Mouse (Mus musculus) heart, postnatal 10 days (tissue): ENCODE measurements around the gene Flrt1. TPM values are rescaled to one million over a fixed set of nuclear protein-coding genes. Genes with fewer than 3 reads are reported as not detected.

Source experiments
- DNase-seq, 2 experiments: peaks; one replicate each; pipeline ENCODE4 v3.0.0; 2021
- intact Hi-C: fragments of 180-260 bp; cut with DNase I; formaldehyde crosslinking; loops from one replicate; pipeline ENCODE4 v1.15.1; 2025
- total RNA-seq, 2 experiments: library from RNA; stranded (reverse); gene quantifications; 2 replicates each; pipeline ENCODE4 v1.2.3; 2021

Flrt1 gene
- total RNA-seq, 2 experiments from 2014 or later = 1.2 to 1.3 TPM

- intact Hi-C loops = no loop called here
Observed at GRCm38 (mm10) chr19:7133436-7133835, 27.9 kb upstream of the Flrt1 start.

GRCm38 (mm10) chr19:7130317-7130716 is 24.8 kb upstream of the Flrt1 start:
- intact Hi-C loops = no loop called here
- no peak for DNase-seq

More at GRCm38 (mm10) chr19:7133436-7133835, 27.9 kb upstream of the Flrt1 start:
- DNase-seq = no peak

DNA sequence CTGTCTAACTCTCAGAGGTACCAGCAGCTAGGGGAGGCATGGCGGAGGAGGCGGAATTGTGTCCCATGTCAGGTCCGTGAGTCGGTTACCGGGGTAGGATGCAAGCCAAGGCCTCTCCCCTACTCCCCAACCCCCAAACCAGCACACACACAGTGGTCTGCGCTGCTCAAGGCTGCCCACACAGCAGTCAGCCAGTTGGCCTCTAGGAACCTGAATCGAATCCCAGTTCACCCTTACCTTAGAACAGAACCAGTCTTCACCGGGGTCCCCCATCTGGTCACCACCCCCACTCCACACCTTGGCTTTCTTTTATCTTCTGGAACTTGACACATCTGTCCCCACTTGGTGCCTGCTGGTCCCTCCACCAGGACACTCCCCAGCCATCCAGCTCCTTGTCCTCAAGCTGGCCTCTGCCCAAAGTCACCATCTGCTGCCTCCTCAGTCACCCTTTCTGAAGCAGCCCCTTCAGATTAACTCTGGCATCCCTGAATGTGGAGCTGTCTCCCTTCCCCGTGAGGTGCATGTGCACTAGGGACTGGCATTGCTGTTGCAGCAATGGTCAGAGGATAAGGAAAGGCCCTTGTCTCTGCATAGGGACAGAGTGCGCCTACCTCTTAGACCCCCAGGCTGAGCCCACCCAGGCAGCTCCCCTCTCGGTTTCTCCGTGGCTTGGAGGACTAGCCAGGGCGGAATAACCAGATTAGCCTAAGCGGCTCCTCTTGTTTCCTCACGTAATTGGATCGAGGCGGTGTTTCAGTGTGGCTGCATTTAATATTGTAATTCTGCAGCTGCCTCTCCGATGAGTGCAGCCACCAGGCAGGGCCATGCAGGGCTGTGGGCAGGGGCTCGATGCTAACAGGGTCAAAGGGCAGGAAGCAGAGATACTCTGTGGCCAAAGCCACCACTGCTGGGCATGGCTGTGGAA is 23.3 kb upstream of the Flrt1 start:
- DNase-seq = no peak
- intact Hi-C loops = no loop called here

DNA sequence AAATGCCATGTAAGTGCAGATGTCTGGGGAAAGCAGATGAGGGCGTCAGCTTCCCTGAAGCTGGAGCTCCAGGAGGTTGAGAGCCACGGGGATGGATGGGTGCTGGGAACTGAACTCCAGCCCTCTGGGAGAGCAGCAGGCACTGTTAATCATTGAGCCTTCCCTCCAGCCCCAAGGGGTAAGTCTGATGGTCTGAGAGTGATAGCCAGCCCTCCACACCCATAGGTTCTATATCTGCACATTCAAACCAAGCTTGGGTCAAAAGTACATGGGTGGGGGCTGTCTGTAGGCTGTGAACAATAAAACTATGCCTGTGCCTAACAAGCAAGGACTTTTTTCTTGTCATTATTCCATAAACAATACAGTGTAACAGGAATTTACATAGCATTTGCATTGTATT is 21.4 kb upstream of the Flrt1 start:
- intact Hi-C loops = no loop called here
- no peak for DNase-seq

DNA sequence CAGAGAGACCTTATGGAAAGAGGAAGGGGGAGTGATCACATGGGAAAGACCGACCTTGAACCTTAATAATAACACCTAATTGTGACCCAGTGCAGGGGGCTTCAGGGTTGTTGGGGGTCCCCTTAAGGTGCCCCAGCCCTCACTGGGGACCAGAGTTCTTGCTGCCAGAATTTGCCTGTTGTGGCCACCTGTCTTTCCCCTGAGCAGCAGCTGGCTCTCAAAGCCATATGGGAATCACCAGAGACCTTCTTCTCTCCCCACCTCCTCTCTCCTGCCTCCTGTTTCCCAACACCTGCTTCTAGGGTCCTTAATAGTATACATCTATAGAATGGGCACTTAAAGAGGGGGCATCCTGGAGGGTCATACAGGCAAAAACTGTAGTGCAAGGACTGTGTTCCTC is 20.7 kb upstream of the Flrt1 start:
- DNase-seq = no peak
- intact Hi-C loops = no loop called here

DNA sequence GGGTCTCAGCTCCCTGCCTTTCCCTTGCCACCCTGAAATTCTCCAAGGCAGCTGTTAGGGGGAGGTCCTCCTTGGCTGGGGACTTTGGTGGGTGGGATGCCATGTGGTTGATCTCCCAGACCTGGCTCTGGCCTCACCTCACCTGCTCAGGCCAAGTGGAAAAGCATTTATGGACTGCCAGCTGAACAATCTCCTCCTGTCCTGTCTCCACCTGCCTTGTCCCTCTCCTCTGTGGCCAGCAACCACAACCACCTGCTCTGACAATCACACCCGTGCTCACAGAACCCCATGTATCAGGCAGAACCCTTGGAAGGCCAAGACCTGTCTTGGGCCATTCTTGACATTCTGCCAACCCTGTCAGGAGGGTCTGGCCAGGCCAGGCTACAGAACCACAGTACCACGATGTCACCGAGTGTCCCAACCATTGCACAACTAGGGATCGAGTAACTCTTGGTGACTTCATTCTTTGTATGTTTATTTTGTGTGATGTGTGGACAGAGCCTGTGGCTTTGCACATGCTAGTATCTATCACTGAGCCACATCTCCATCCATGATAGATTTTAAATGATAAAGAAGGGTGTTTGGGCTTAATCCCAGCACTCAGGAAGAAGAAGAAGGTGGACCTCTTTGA is 20.1 kb upstream of the Flrt1 start:
- DNase-seq = no peak
- intact Hi-C loops = no loop called here

DNA sequence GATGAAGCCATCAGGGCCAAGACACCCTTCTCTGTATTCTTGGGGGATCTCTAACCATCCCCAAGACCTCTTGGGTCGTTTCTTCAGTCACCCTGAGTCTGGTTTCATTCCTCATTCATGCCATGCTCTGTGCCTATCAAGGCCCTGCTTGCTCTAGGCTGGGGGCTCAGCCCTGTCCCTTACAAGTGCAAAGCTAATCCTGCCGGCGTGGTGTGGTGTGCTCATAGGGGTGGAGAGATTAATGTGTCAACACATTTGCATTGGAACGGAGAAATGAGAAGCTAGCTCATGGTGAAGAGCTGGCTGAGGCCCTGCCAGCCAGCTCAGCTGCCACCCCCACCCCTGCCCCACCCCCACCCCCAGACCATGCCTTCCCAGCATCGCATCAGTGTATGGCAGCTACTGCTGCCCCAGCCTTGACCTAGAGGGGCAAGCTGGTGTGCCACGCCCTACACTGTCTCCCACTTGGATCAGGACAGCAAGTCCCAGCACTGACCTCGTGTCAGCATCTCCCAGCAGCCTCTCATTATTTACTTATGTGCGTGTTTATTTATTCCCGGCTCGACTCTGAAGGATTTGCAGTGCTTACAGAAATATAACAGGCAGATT is 17.3 kb upstream of the Flrt1 start:
- intact Hi-C loops = no loop called here
- peak in 1 of 2 experiments; percentile 46 for DNase-seq

DNA sequence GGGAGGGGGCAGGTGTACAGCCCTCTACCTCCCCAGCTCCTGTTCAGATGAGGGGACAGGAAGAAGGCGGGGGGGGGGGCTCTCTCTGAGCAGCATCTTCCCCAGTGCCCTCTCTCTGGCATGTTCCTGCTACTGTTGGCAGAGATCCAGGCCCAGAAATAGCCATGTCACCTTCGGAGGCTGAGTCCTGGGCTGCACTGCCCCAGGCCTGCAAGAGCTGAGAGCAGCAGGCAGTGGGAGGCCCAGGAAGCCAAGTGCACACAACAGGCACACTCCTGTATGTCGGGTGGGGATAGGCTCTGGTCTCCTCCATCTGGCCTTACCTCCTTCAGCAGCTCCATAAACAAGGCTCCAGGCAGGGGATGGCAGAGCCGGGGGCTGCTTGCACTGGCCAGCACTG is 16.7 kb upstream of the Flrt1 start:
- intact Hi-C loops = no loop called here
- peak; percentile 79 to 86 for DNase-seq

- no peak for DNase-seq
Observed at GRCm38 (mm10) chr19:7121252-7121651, 15.7 kb upstream of the Flrt1 start.

GRCm38 (mm10) chr19:7117653-7118307 is 12.3 kb upstream of the Flrt1 start:
- intact Hi-C loops = no loop called here
- no peak for DNase-seq

More at GRCm38 (mm10) chr19:7121252-7121651, 15.7 kb upstream of the Flrt1 start:
- intact Hi-C loops = no loop called here

GRCm38 (mm10) chr19:7117141-7117540 is 11.6 kb upstream of the Flrt1 start:
- intact Hi-C loops = no loop called here
- DNase-seq = no peak

GRCm38 (mm10) chr19:7116038-7116731 is 10.7 kb upstream of the Flrt1 start:
- DNase-seq = no peak
- intact Hi-C loops = no loop called here

DNA sequence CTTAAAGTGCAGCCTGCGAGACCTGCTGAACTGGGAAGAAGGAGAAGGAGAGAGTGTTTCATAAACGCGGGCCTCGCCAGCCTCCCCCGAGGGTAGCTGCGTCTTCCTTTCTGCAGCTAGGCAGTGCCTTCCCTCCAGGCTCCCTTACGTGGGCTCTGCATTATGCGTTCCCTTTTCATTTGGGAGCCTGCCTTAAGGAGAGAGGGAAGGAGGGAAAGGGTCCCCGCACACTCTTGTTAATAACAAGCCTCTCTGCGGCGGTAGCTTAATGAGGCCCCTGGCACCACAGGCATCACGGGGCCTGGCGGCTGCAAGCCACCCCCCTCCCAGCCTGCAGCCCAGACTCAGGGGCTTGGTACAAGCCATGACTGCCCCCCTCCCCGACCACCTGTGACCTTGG is 8.0 kb upstream of the Flrt1 start:
- no peak for DNase-seq
- intact Hi-C loops = no loop called here

GRCm38 (mm10) chr19:7112628-7113027 is 7.1 kb upstream of the Flrt1 start:
- intact Hi-C loops = no loop called here

GRCm38 (mm10) chr19:7111710-7112109 is 6.2 kb upstream of the Flrt1 start:
- intact Hi-C loops = no loop called here
- DNase-seq = no peak

More at GRCm38 (mm10) chr19:7112628-7113027, 7.1 kb upstream of the Flrt1 start:
- no peak for DNase-seq

DNA sequence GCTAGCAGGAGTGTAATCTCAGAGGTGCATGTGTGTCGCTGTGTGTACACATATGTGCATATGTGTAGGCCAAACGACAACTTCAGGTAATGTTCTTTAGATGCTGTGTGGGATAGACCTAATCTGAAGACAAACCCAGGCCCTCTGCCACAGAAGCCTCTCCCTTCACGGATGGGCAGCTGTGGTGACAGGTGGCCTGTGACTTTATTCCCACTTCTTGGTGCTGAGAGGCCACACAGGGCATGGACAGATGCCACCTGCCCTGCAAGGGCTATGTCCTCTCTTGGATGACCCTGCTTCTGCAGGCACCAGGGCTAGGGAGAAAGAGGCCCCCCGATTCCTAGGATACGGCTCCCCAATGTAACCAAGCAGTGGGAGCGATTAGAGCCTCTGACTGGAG is 5.8 kb upstream of the Flrt1 start:
- intact Hi-C loops = no loop called here
- no peak for DNase-seq

- no peak for DNase-seq
- intact Hi-C loops = no loop called here
Observed at GRCm38 (mm10) chr19:7110875-7111274, 5.3 kb upstream of the Flrt1 start.

GRCm38 (mm10) chr19:7110097-7110496 is 4.6 kb upstream of the Flrt1 start:
- intact Hi-C loops = no loop called here
- DNase-seq = no peak

DNA sequence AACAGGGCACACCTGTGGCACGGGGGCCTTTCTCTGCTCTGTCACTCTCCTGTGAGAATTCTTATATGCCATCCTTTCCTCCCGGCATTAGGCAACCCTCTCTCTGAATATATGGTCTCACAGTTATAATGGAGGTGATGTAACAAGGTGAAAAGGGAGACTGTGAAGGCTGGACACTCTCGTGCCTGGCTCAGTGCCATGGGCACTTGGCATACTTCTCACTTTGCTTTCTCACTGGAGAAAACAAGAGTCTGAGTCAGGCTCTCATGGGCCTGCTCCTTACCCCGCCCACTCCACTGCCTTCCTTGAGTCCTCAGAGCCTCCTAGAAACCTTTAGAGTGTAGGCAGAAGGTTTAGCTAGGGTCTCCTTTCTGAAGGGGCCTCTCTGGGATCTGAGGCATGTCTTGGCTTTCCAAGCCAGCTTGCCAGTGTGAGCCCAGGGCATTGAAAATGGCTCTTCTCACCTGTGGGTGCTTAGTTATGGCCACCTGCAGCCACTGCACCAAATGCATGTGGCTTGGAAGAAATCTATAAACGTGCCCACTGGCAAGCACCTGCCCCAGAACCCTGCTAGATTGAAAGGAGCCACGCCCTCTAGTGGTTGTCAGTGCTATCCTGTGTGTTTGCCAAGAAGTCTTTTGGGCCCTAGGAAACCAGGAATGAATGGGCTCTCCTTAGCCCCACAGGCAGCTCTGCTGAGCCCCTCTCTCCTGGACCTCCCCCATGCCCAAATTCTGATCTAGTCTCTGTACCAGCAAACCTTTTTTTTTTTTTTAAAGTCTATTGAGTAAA is 2.8 kb upstream of the Flrt1 start:
- intact Hi-C loops = no loop called here
- DNase-seq = peak in 1 of 2 experiments; percentile 47

DNA sequence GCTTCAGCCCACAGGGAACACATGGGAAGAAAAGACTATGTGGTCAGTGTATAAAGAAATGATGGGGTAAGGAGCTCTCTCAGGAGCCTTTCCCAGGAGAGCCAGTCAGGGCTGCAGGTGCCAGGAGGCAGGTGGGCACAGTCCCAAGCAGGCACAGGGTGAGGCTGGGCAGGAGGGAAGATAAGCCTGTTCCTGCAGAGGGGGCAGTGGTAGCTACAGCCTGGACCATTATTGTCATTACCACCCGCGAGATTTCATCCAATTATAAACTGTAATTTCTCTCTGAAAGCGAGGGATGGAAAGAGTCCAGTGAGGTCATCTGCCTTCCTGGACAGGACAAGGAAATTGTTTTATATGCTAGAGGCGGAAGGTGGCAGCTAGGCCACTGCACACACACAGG is 1.6 kb upstream of the Flrt1 start:
- intact Hi-C loops = no loop called here

More for the DNA sequence above, 1.6 kb upstream of the Flrt1 start:
- no peak for DNase-seq
